Mouse (Mus musculus) mouse trophoblast stem cell (cell line): ENCODE results near the gene Asic2.

Source experiments
- in situ Hi-C, 2 experiments: fragments of 300-500 bp; cut with MseI, MboI; formaldehyde crosslinking; loops; 2 replicates in 1 of 2; 3 replicates in 1 of 2; pipeline ENCODE4 v1.15.1; 2025

Asic2 gene

GRCm38 (mm10) chr11:81115666-81116065 is 852.6 kb downstream of the Asic2 start:
- in situ Hi-C loops, result no loop called here

GRCm38 (mm10) chr11:81111626-81112025 is 856.6 kb downstream of the Asic2 start:
- in situ Hi-C loops, result no loop called here

- in situ Hi-C loops, result no loop called here
Observed at GRCm38 (mm10) chr11:81110049-81110448, 858.2 kb downstream of the Asic2 start.

GRCm38 (mm10) chr11:81106949-81107348 is 861.3 kb downstream of the Asic2 start:
- in situ Hi-C loops, result no loop called here

GRCm38 (mm10) chr11:81100829-81101228 is 867.4 kb downstream of the Asic2 start:
- in situ Hi-C loops, result no loop called here

GRCm38 (mm10) chr11:81096011-81096410 is 872.2 kb downstream of the Asic2 start:
- in situ Hi-C loops, result no loop called here

- in situ Hi-C loops, result no loop called here
Observed at GRCm38 (mm10) chr11:81094581-81094980, 873.7 kb downstream of the Asic2 start.

GRCm38 (mm10) chr11:81092161-81092560 is 876.1 kb downstream of the Asic2 start:
- in situ Hi-C loops, result no loop called here

GRCm38 (mm10) chr11:81083822-81084221 is 884.4 kb downstream of the Asic2 start:
- in situ Hi-C loops, result no loop called here

- in situ Hi-C loops, result no loop called here
Observed at GRCm38 (mm10) chr11:81080076-81080805, 888.0 kb downstream of the Asic2 start.

GRCm38 (mm10) chr11:81079237-81079636 is 889.0 kb downstream of the Asic2 start:
- in situ Hi-C loops, result no loop called here

GRCm38 (mm10) chr11:81071836-81072235 is 896.4 kb downstream of the Asic2 start:
- in situ Hi-C loops, result no loop called here

GRCm38 (mm10) chr11:81065386-81065785 is 902.9 kb downstream of the Asic2 start:
- in situ Hi-C loops, result no loop called here

GRCm38 (mm10) chr11:81064006-81064405 is 904.3 kb downstream of the Asic2 start:
- in situ Hi-C loops, result no loop called here

- in situ Hi-C loops, result no loop called here
Observed at GRCm38 (mm10) chr11:81060077-81060476, 908.2 kb downstream of the Asic2 start.

- in situ Hi-C loops, result no loop called here
Observed at GRCm38 (mm10) chr11:81059546-81059945, 908.7 kb downstream of the Asic2 start.

GRCm38 (mm10) chr11:81057506-81057905 is 910.8 kb downstream of the Asic2 start:
- in situ Hi-C loops, result no loop called here

GRCm38 (mm10) chr11:81056776-81057175 is 911.5 kb downstream of the Asic2 start:
- in situ Hi-C loops, result no loop called here

- in situ Hi-C loops, result no loop called here
Observed at GRCm38 (mm10) chr11:81055446-81056145, 912.7 kb downstream of the Asic2 start.

- in situ Hi-C loops, result no loop called here
Observed at GRCm38 (mm10) chr11:81053826-81054225, 914.4 kb downstream of the Asic2 start.

GRCm38 (mm10) chr11:81041671-81042070 is 926.6 kb downstream of the Asic2 start:
- in situ Hi-C loops, result no loop called here

GRCm38 (mm10) chr11:81039976-81040375 is 928.3 kb downstream of the Asic2 start:
- in situ Hi-C loops, result no loop called here

GRCm38 (mm10) chr11:81032151-81032550 is 936.1 kb downstream of the Asic2 start:
- in situ Hi-C loops, result no loop called here
